Mouse (Mus musculus) C2C12 (cell line): Measurements from ENCODE around the gene Sorcs2. TPM values are rescaled to one million over a fixed set of nuclear protein-coding genes. Genes with fewer than 3 reads are reported as not detected.

Experiments used
- H3K27me3 ChIP-seq: one replicate; pipeline ENCODE4 v1.6.1; 2011; ENCODE audit not compliant: control insufficient read depth, insufficient read depth, insufficient read length
- H3K36me3 ChIP-seq: one replicate; pipeline ENCODE4 v1.6.1; 2011; ENCODE audit not compliant: control insufficient read depth, insufficient read depth
- H3K4me3 ChIP-seq: one replicate; pipeline ENCODE4 v1.5.1; 2011; ENCODE audit warnings: mild to moderate bottlenecking, control low read depth; ENCODE audit not compliant: poor library complexity, insufficient read depth, severe bottlenecking
- H3K79me2 ChIP-seq: one replicate; pipeline ENCODE4 v1.6.1; 2011; ENCODE audit not compliant: control insufficient read depth, insufficient read depth
- H3K79me3 ChIP-seq: one replicate; pipeline ENCODE4 v1.6.1; 2011; ENCODE audit warnings: low read depth, control low read depth
- H3ac ChIP-seq: one replicate; pipeline ENCODE3; 2011; ENCODE audit warnings: low read depth; ENCODE audit not compliant: control insufficient read depth, insufficient read length
- CEBPB ChIP-seq: IDR thresholded peaks from one replicate; pipeline ENCODE4 v1.6.1; 2011; ENCODE audit warnings: low read depth, mild to moderate bottlenecking, control low read depth, moderate library complexity
- CTCF ChIP-seq: IDR thresholded peaks from one replicate; pipeline ENCODE4 v1.5.1; 2011; ENCODE audit not compliant: control insufficient read depth, insufficient read depth, insufficient read length
- FOSL1 ChIP-seq: IDR thresholded peaks from one replicate; pipeline ENCODE4 v1.8.0; 2011; ENCODE audit warnings: mild to moderate bottlenecking, low read length; ENCODE audit not compliant: poor library complexity, insufficient read depth, severe bottlenecking
- MAX ChIP-seq: IDR thresholded peaks from one replicate; pipeline ENCODE4 v1.6.1; 2011; ENCODE audit warnings: mild to moderate bottlenecking, control low read depth
- MYOD1 ChIP-seq: IDR thresholded peaks from one replicate; pipeline ENCODE4 v1.6.1; 2011; ENCODE audit warnings: low read depth; ENCODE audit not compliant: control insufficient read depth, insufficient read length
- MYOG ChIP-seq: IDR thresholded peaks from one replicate; pipeline ENCODE4 v1.6.1; 2011; ENCODE audit not compliant: control insufficient read depth, insufficient read length; ENCODE audit errors: extremely low read depth
- USF1 ChIP-seq: IDR thresholded peaks from one replicate; pipeline ENCODE4 v1.6.1; 2011; ENCODE audit warnings: low read depth, mild to moderate bottlenecking, control low read depth, moderate library complexity
- polyA plus RNA-seq: library from polyadenylated mRNA; unstranded; fragments of >200 nt; fragmentation: generic; extraction: Trizol; gene quantifications from one replicate; pipeline ENCODE4 v1.2.1, GENCODE M21; 2012; ENCODE audit warnings: missing spikeins

Sorcs2 gene
- polyA plus RNA-seq, 1 experiment, result 67.7 TPM

GRCm38 (mm10) chr5:36003797-36004196, 394.1 kb downstream of the Sorcs2 start:
- peaks cover 15% of the 10 kb centered on the region for H3K36me3 ChIP-seq
- no peak overlapping the region for H3K4me3 ChIP-seq

GRCm38 (mm10) chr5:35989986-35990735, 407.8 kb downstream of the Sorcs2 start:
- Histone ChIP-seq H3K27me3 (no peaks in the 10 kb centered on the region), H3K79me3 (no peaks in the 10 kb centered on the region), H3ac (no peak overlapping the region), H3K79me2 (no peaks in the 10 kb centered on the region), H3K4me3 (no peak overlapping the region), H3K36me3 (peaks cover 36% of the 10 kb centered on the region)
- TF ChIP-seq CTCF, result no peak
- TF ChIP-seq MAX, result no peak
- no peak for TF ChIP-seq FOSL1

More at GRCm38 (mm10) chr5:36003797-36004196, 394.1 kb downstream of the Sorcs2 start:
- Histone ChIP-seq H3ac (no peak overlapping the region), H3K79me2 (no peaks in the 10 kb centered on the region), H3K27me3 (no peaks in the 10 kb centered on the region), H3K79me3 (no peaks in the 10 kb centered on the region)
- TF ChIP-seq MYOG (no peak), CTCF (no peak), MYOD1 (no peak), USF1 (no peak), MAX (no peak), CEBPB (no peak), FOSL1 (no peak)

GRCm38 (mm10) chr5:35989506-35989905, 408.4 kb downstream of the Sorcs2 start:
- Histone ChIP-seq H3ac (no peak overlapping the region), H3K27me3 (no peaks in the 10 kb centered on the region), H3K79me2 (no peaks in the 10 kb centered on the region), H3K4me3 (no peak overlapping the region), H3K79me3 (no peaks in the 10 kb centered on the region), H3K36me3 (peaks cover 39% of the 10 kb centered on the region)
- TF ChIP-seq MYOG (no peak), MAX (no peak), CTCF (no peak), MYOD1 (no peak), CEBPB (no peak), FOSL1 (no peak), USF1 (no peak)

GRCm38 (mm10) chr5:35988085-35988484, 409.9 kb downstream of the Sorcs2 start:
- Histone ChIP-seq H3K79me2 (no peaks in the 10 kb centered on the region), H3ac (no peak overlapping the region), H3K36me3 (peaks cover 38% of the 10 kb centered on the region), H3K79me3 (no peaks in the 10 kb centered on the region), H3K27me3 (no peaks in the 10 kb centered on the region), H3K4me3 (no peak overlapping the region)
- no peak for TF ChIP-seq CEBPB
- TF ChIP-seq MAX, result no peak
- TF ChIP-seq FOSL1, result no peak
- no peak for TF ChIP-seq MYOG
- no peak for TF ChIP-seq MYOD1
- no peak for TF ChIP-seq CTCF
- no peak for TF ChIP-seq USF1

GRCm38 (mm10) chr5:35985611-35986010, 412.3 kb downstream of the Sorcs2 start:
- Histone ChIP-seq H3K27me3 (no peaks in the 10 kb centered on the region), H3K36me3 (peaks cover 39% of the 10 kb centered on the region), H3K79me2 (no peaks in the 10 kb centered on the region), H3ac (no peak overlapping the region), H3K79me3 (no peaks in the 10 kb centered on the region), H3K4me3 (no peak overlapping the region)
- TF ChIP-seq CTCF, result no peak

GRCm38 (mm10) chr5:35981976-35982375, 416.0 kb downstream of the Sorcs2 start:
- peaks cover 31% of the 10 kb centered on the region for H3K36me3 ChIP-seq
- H3K4me3 ChIP-seq, result no peak overlapping the region
- no peaks in the 10 kb centered on the region for H3K79me3 ChIP-seq
- H3ac ChIP-seq, result no peak overlapping the region
- no peaks in the 10 kb centered on the region for H3K79me2 ChIP-seq
- H3K27me3 ChIP-seq, result no peaks in the 10 kb centered on the region
- TF ChIP-seq MYOD1 (no peak), CEBPB (no peak), CTCF (peak; percentile 69)
